In the genomic region with DNA sequence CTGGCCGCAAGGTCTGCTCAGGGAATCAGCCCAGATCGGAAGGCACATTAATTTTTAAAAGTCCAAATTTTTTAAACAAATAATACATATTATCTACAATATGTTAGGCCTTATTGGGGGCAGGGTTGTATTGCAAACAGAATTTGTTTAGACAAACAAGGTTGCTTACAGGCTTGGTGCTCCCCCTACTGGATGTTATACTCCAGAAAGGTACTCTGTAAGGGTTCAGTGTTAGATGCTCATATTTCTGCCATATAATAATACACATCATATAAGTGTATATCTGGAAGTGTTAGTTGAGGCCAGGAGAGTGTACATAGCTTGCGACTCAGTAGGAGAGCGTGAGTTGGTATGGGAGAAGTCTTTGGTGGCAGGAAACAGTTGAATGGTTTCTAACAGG, we compare ENCODE assay signal across 11 mouse cellular contexts. TPM values are rescaled to one million over a fixed set of nuclear protein-coding genes. Genes with fewer than 3 reads are reported as not detected.
DNase-seq lines count a peak whose midpoint lies in the region; ATAC-seq and TF ChIP-seq lines count a peak whose summit lies in the region.
"Had no signal": no experiment of that assay in that cellular context is flagged by ENCODE, and none has a peak within 500 bp of the region (broad histone marks: within the 10 kb centered on the region; RNA-seq: fewer than 3 reads in every experiment).

No protein-coding gene starts in this region.

- no peak overlapping the region for H3K4me2 ChIP-seq in forebrain, embryonic 14.5 days (ENCODE audit: low read length)
- no peak overlapping the region for H3K4me2 ChIP-seq in forebrain, embryonic 16.5 days (ENCODE audit: low read length)
- H3K4me2 ChIP-seq in lung, embryonic 14.5 days, result no peak overlapping the region

- H3K27ac ChIP-seq in forebrain, embryonic 14.5 days (ENCODE audit: low read depth, low read length), result no peak overlapping the region
- no peak overlapping the region for H3K27ac ChIP-seq in forebrain, embryonic 16.5 days (ENCODE audit: low read length)
- no peak overlapping the region for H3K27ac ChIP-seq in lung, embryonic 14.5 days (ENCODE audit: low read depth)
- H3K27ac ChIP-seq: hindbrain, embryonic 10.5 days had no signal

- peaks cover 28% of the 10 kb centered on the region for H3K36me3 ChIP-seq in forebrain, embryonic 14.5 days (ENCODE audit: control insufficient read depth, insufficient read depth, low read length)
- peaks cover 19% of the 10 kb centered on the region for H3K36me3 ChIP-seq in forebrain, embryonic 16.5 days (ENCODE audit: control insufficient read depth, insufficient read depth)
- peaks cover 27% of the 10 kb centered on the region for H3K36me3 ChIP-seq in lung, embryonic 14.5 days (ENCODE audit: insufficient read depth)

- TF ChIP-seq CTCF in lung, embryonic 14.5 days (IDR thresholded peaks at IDR 0.05; ENCODE audit: low read depth), result peak; percentile 41

- ATAC-seq in forebrain, embryonic 14.5 days, result no peak
- ATAC-seq in forebrain, embryonic 16.5 days, result no peak
- ATAC-seq in lung, embryonic 14.5 days (ENCODE audit: insufficient read depth), result no peak; the same call in 1 of the 2 replicates

- H3K9ac ChIP-seq in forebrain, embryonic 14.5 days (ENCODE audit: low read length), result no peak overlapping the region
- no peak overlapping the region for H3K9ac ChIP-seq in forebrain, embryonic 16.5 days (replicated peaks; ENCODE audit: low read depth, low read length)
- H3K9ac ChIP-seq in lung, embryonic 14.5 days, result no peak overlapping the region

- 96% methylated on average over 4 of the region's 4 CpGs for WGBS in forebrain, embryonic 14.5 days
- 98% methylated on average over 4 of the region's 4 CpGs for WGBS in forebrain, embryonic 16.5 days
- 97% methylated on average over 4 of the region's 4 CpGs for WGBS in lung, embryonic 14.5 days

- H3K4me1 ChIP-seq in forebrain, embryonic 14.5 days (ENCODE audit: control insufficient read depth, insufficient read depth, low read length), result no peaks in the 10 kb centered on the region
- H3K4me1 ChIP-seq in forebrain, embryonic 16.5 days (replicated peaks; ENCODE audit: control insufficient read depth, insufficient read depth, low read length), result no peaks in the 10 kb centered on the region
- no peaks in the 10 kb centered on the region for H3K4me1 ChIP-seq in lung, embryonic 14.5 days (ENCODE audit: insufficient read depth)
- H3K4me1 ChIP-seq: hindbrain, embryonic 10.5 days had no signal

- no peaks in the 10 kb centered on the region for H3K27me3 ChIP-seq in forebrain, embryonic 14.5 days (replicated peaks; ENCODE audit: control insufficient read depth, insufficient read depth, low read length)
- no peaks in the 10 kb centered on the region for H3K27me3 ChIP-seq in forebrain, embryonic 16.5 days (replicated peaks; ENCODE audit: control insufficient read depth, insufficient read depth, low read length)
- no peaks in the 10 kb centered on the region for H3K27me3 ChIP-seq in lung, embryonic 14.5 days (ENCODE audit: insufficient read depth, low read length)

- H3K9me3 ChIP-seq in forebrain, embryonic 14.5 days (replicated peaks; ENCODE audit: control insufficient read depth, low read length), result no peaks in the 10 kb centered on the region; the same call in 1 of the 2 replicates
- no peaks in the 10 kb centered on the region for H3K9me3 ChIP-seq in forebrain, embryonic 16.5 days (ENCODE audit: control insufficient read depth, low read length)
- no peaks in the 10 kb centered on the region for H3K9me3 ChIP-seq in lung, embryonic 14.5 days (ENCODE audit: low read depth, low read length)

- peak; percentile 42 for DNase-seq in forebrain, embryonic 14.5 days (ENCODE audit: low spot score)
- DNase-seq in lung, embryonic 14.5 days, result peak; percentile 60
- DNase-seq in lung, postnatal 14 days, result no peak
- peak; percentile 28 for DNase-seq in R1 (ENCODE audit: low read depth, low spot score)
- peak; percentile 3 for DNase-seq in retina, postnatal 7 days (ENCODE audit: low read depth, low spot score)
- DNase-seq in urinary bladder, adult 2 months (ENCODE audit: low spot score), result no peak
- DNase-seq in adrenal gland, adult 2 months, result no peak
- DNase-seq: cerebellum, postnatal 14 days had no signal

- H3K4me3 ChIP-seq in forebrain, embryonic 14.5 days (ENCODE audit: low read depth, low read length), result no peak overlapping the region
- H3K4me3 ChIP-seq in forebrain, embryonic 16.5 days (replicated peaks; ENCODE audit: low read length), result no peak overlapping the region
- H3K4me3 ChIP-seq in lung, embryonic 14.5 days (ENCODE audit: low read depth, low read length), result no peak overlapping the region
- H3K4me3 ChIP-seq: hindbrain, embryonic 10.5 days; myocyte had no signal

RNA-seq across cellular contexts. Expression of a gene that starts 7.7 kb away (rescaled TPM):
- polyA plus RNA-seq in forebrain, embryonic 14.5 days (2014; fragmentation: Nextera tagmentation; extraction: Ambion mirVana), result 32.5 and 35.6 TPM in 2 replicates
- 35.3 and 39.4 TPM in 2 replicates for polyA plus RNA-seq in forebrain, embryonic 16.5 days (2015; fragmentation: Nextera tagmentation; extraction: Ambion mirVana)
- 23.6 and 24.6 TPM in 2 replicates for polyA plus RNA-seq in lung, embryonic 14.5 days (2014; fragmentation: Nextera tagmentation; extraction: Ambion mirVana)
- polyA plus RNA-seq in urinary bladder, adult 2 months (2012; rRNA removed), result 21.3 and 22.9 TPM in 2 replicates
- 10 to 100 TPM; 17.5 to 23.9 TPM for total RNA-seq in adrenal gland, adult 2 months (2021)
- polyA plus RNA-seq in adrenal gland, adult 2 months (2012; rRNA removed), result 2.6 and 3.5 TPM in 2 replicates

RNA-seq across cellular contexts. Expression of a gene that starts 36.5 kb away (rescaled TPM):
- 35.6 and 48.8 TPM in 2 replicates for polyA plus RNA-seq in forebrain, embryonic 14.5 days (2014; fragmentation: Nextera tagmentation; extraction: Ambion mirVana)
- polyA plus RNA-seq in forebrain, embryonic 16.5 days (2015; fragmentation: Nextera tagmentation; extraction: Ambion mirVana), result 33.2 and 38.4 TPM in 2 replicates
- polyA plus RNA-seq in lung, embryonic 14.5 days (2014; fragmentation: Nextera tagmentation; extraction: Ambion mirVana), result 18.9 and 21.1 TPM in 2 replicates
- polyA plus RNA-seq in urinary bladder, adult 2 months (2012; rRNA removed), result 10.3 and 11.5 TPM in 2 replicates
- 10 to 100 TPM; 13.3 to 19.4 TPM for total RNA-seq in adrenal gland, adult 2 months (2021)
- 3.4 and 9.2 TPM in 2 replicates for polyA plus RNA-seq in adrenal gland, adult 2 months (2012; rRNA removed)

RNA-seq across cellular contexts. Expression of a gene that starts 36.7 kb away (rescaled TPM):
- polyA plus RNA-seq in forebrain, embryonic 14.5 days (2014; fragmentation: Nextera tagmentation; extraction: Ambion mirVana), result 34.4 and 39.2 TPM in 2 replicates
- 27.6 and 33.1 TPM in 2 replicates for polyA plus RNA-seq in forebrain, embryonic 16.5 days (2015; fragmentation: Nextera tagmentation; extraction: Ambion mirVana)
- polyA plus RNA-seq in lung, embryonic 14.5 days (2014; fragmentation: Nextera tagmentation; extraction: Ambion mirVana), result 71.2 and 73.7 TPM in 2 replicates
- polyA plus RNA-seq in urinary bladder, adult 2 months (2012; rRNA removed), result 26.7 and 30.7 TPM in 2 replicates
- 10 to 100 TPM; 15.3 to 17.9 TPM for total RNA-seq in adrenal gland, adult 2 months (2021)
- polyA plus RNA-seq in adrenal gland, adult 2 months (2012; rRNA removed), result 23.2 and 31.7 TPM in 2 replicates

RNA-seq across cellular contexts. Expression of a gene that starts 53.0 kb away (rescaled TPM):
- polyA plus RNA-seq in forebrain, embryonic 14.5 days (2014; fragmentation: Nextera tagmentation; extraction: Ambion mirVana), result 76.0 and 84.9 TPM in 2 replicates
- 64.6 and 75.4 TPM in 2 replicates for polyA plus RNA-seq in forebrain, embryonic 16.5 days (2015; fragmentation: Nextera tagmentation; extraction: Ambion mirVana)
- polyA plus RNA-seq in lung, embryonic 14.5 days (2014; fragmentation: Nextera tagmentation; extraction: Ambion mirVana), result 93.6 and 96.0 TPM in 2 replicates
- 6.4 and 10.6 TPM in 2 replicates for polyA plus RNA-seq in urinary bladder, adult 2 months (2012; rRNA removed)
- total RNA-seq in adrenal gland, adult 2 months (2021), result 10 to 100 TPM in 1 of 2 experiments, 1 to 10 TPM in 1; 9.3 to 11.5 TPM
- 1.2 and 1.4 TPM in 2 replicates for polyA plus RNA-seq in adrenal gland, adult 2 months (2012; rRNA removed)

Comparison
In these comparisons a context has a peak if more than half of its experiments do, and no peak if none do; other contexts are left out.
1. DNase-seq: peak in forebrain, embryonic 14.5 days (single experiment), lung, embryonic 14.5 days (single experiment), R1 (single experiment) and retina, postnatal 7 days (single experiment); none in lung, postnatal 14 days (single experiment), urinary bladder, adult 2 months (single experiment) and adrenal gland, adult 2 months (single experiment).